Mouse (Mus musculus) ovary, postnatal 36 days (tissue): ENCODE results near the gene Ccl25.

ENCODE experiments used
- DNase-seq: peaks from one replicate; pipeline ENCODE4 v3.0.0; 2022; ENCODE audit warnings: low spot score, mixed read lengths

The Ccl25 gene

DNA sequence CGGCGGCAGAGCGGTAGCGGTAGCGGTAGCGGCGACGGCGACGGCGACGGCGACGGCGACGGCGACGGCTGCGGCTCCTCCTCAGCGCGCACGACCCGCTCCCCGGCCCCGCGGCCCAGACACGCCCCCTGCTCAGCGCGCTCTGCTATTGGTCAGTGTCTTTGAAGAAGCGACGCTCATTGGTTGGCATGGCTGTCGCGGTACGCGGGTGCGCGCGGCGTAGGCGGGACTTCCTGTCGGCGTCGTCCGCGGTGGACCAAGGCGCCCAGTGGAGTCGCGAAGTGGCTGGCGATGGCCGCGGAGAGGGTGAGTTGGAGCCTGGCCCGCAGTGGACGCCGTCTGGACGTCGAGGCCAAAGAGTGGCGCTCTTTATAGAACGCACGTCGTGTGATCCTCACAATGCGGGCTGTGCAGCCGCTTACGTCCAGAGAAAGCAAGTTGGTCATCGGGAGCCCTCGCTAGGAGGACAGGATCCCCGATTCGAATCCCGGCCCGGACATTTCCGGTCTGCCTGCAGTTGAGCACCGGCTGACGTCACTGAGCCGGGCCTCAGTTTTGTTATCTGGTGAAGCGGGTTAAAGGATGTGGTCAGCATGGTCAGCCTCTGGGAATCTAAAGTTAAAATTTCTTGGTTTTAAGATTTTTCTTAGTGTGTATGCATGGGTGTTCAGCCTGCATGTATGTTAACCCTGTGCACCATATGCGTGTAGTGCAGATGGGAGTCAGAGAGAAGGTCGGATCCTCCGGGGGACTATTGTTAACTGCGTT lies at the start of gene Ccl25, which contains the start of gene Elavl1:
Ccl25 (plus strand) TSS at position 228 of the 768 bp plus-strand sequence.
Elavl1 (minus strand) TSS at position 431 of the 768 bp plus-strand sequence.
- DNase-seq, result peak; percentile 97

DNA sequence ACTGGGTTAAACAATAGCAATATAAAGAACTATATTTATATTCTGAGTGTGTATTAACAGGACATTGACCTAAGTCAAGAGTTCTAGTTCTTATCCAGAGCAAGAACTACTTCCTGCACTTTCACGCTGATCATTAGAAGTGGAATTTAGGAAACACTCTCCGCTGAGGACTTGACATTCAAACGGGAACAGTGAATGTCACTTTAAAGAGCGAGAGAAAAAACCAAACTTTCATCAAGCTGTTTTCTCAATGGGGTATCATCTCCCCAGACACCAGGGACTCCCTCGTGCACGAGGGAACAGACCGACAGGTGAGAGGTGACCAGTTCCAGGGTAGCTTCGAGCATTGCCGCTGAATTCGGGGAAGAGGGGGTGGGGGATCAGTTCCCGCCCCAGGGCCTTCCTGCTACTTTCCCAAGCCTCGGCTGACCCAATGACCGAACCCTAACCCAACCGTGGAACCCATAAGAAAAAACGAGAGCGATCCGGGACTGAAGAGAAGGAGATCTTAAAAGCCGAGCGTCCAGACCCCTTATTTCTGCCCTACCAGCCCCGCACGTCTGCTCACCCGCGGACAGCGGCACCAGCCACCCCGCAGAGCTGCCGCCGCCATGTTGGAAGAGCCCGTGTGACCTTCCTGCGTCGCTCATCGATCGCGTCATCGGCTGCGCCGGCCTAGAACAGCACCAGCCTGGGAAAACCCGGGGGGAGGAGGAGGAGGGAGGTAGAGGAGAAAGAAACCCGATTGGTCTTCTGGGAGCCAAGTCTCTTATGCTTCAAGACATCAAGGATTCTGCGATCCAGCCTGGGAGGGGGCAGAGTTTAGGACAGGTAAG lies 49.5 kb upstream of the Ccl25 start, which contains the start of gene Timm44:
Timm44 (minus strand) TSS at position 639 of the 836 bp plus-strand sequence.
- DNase-seq, result peak; percentile 93

DNA sequence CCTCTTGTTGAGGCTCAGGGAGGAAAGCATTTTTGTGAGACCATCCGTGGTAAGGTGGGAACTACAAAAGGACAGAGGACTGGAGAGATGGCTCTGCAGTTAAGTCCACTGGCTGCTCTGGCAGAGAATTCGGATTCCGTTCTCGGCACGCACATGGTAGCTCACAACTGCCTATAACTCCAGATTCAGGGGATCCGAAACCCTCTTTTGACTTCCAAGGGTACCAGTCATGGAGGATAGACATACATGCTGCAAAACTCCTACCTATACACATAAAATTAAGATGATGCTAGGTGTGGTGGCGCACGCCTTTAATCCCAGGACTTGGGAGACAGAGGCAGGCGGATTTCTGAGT lies 48.9 kb upstream of the Ccl25 start:
- no peak for DNase-seq

DNA sequence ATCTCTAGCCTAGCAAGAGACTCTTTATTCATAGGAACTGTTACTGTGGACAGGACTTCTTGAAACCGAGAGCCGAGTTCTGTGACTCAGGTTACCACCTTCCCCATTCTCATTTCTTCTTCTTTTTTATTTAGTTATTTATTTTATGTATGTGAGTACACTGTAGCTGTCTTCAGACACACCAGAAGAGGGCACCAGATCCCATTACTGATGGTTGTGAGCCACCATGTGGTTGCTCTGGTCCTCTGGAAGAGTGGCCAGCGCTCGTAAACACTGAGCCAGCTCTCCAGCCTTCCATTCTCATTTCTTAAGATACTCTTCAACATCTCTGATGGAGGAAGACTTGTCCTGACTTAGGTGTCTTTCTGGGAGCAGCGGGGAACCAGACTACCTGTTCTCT lies 32.3 kb upstream of the Ccl25 start:
- no peak for DNase-seq

DNA sequence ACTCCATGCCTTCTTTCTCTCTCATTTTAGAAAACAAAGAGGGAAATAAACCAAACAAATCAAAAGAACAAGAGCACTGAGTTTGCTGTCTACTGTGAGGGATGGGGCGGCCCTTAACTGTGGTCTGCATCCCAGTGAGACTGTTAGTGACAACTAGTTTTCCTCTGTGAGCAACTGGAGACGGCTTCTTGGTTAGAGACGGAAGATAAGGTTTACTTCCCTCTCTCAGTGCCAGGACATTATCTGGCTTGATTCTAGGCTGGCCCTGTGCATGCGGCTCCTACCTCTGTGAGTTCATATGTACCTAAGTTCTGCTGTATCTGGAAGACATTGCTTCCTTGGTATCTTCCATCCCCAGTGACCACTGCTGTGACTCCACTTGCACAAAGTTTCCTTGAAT lies 27.2 kb upstream of the Ccl25 start:
- no peak for DNase-seq

DNA sequence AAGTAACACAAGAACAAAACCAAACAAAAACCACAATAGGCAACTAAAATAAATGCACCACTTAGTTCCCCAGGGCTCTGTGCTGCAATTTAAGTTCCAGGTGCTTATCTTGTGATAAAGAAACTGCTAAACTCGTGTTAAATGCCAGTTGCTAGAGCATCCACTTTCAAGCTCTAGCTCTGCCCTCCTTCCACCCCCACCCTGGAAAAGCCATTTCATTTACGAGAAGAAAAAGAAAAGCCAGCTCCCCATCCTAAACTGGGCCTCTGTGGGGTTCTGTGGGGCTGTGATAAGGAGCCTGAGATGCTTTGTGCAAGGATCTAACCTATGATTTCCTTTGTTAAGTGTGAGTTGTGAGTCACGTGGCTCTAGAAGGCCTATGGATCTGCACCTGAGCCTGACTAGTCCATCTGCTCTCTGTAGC lies 20.9 kb upstream of the Ccl25 start:
- no peak for DNase-seq

DNA sequence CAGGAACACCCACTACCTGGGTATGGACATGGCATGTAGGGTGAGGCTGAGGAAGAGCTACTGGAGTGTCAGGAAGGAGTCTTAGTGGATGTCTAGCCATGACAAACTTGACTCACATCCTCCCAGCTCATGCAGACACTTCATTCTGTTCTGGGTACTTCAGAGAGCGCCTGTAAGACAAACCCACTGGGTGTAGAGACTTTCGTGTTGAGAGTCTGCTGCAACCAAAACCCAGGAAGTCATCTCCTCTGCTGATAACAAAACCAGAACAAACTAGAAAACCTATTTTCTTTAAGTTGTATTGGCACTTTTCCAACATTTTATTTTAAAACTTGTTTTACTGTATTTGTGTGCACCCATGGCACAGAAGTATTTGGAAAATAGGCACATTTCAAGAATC lies 19.2 kb upstream of the Ccl25 start:
- DNase-seq, result no peak

DNA sequence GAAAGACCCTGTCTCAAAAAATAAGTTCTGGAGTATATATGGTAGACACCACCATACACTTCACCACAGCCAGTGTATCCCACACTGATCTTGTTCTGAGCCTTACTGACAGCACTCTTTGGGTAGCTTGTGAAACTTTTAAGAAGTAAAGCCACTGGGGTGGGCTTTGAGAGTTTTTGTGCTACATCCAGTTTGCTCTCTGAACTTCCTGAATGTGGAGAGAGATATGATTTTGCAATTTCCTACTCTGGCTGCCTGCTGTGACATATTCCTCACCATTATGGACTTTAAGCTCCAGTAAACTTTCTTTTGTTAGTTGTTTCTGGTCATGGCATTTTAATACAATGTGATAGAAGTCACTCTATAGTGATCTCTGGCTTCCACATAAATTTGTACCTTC lies 12.9 kb upstream of the Ccl25 start:
- no peak for DNase-seq

DNA sequence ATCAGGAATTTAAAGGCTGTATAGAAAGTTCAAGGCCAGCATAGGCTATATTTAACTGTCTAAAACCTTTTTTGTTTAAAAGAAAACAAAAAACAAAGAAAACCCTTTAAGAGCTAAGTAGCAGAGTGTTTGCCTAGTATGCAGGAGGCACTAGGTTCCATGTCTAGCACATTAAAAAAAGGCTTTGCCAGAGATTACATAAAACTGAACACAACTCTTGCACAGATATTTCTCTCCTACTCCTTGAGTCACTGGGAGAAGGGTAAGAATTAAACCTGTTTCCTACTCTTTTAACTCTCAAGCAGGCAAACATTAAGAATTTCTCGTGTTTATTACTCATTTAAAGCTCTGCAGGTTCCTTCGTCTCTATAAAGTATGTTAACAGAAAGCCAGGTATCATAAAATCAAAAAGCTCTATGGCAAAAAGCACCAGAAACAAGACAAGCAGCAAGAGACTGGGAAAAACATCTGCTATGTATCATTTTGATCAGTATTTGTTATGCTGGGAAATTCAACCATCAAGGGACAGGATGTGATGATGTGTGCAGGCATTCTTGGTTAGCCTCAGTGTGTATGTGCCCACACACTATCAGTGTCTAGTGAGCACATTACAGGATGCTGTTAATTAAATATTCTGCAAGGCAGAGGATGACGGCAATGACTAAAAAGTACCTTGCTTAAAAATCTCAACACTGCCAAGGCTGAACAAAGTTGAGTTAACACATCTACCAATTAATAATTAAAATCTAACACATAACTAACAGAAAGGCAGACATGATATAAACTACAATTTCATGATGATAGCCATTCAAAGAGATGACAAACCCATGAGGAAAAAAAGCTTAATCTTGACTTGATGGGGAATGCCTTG lies 11.5 kb upstream of the Ccl25 start:
- DNase-seq, result no peak

DNA sequence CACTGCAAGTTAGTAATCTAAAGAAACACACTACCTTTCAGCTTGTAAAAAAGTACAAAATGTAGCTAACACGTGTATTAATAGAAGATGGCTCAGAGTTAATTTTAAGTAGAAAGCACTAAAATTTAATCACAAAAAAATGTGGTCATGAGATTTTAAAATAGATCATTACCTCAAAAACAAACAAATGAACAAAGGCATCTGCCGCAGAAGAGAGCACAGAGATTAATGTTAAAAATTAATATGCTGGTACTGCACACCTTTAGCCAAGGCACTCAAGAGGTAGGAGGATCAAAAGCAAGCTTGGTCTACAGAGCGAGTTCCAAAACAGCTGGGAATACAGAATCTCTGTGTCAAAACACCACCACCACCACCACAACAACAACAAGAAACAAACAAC lies 10.2 kb upstream of the Ccl25 start:
- no peak for DNase-seq

DNA sequence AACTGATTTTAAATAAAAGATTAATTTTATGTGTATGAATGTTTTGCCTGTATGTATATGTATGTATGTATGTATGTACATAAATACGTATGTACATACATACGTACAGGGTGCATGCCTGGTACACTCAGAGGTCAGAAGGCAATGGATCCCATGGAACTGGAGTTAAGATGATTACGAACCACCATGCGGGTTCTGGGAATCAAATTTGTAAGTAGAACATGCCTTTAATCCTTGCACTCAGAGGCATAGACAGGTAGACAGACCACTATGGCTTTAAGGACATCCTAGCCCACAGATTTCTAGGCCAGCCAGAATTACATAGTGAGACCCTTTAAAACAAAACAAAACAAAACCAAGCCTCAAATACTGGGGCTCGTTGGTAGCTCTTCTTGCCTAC lies 6.9 kb upstream of the Ccl25 start:
- no peak for DNase-seq

DNA sequence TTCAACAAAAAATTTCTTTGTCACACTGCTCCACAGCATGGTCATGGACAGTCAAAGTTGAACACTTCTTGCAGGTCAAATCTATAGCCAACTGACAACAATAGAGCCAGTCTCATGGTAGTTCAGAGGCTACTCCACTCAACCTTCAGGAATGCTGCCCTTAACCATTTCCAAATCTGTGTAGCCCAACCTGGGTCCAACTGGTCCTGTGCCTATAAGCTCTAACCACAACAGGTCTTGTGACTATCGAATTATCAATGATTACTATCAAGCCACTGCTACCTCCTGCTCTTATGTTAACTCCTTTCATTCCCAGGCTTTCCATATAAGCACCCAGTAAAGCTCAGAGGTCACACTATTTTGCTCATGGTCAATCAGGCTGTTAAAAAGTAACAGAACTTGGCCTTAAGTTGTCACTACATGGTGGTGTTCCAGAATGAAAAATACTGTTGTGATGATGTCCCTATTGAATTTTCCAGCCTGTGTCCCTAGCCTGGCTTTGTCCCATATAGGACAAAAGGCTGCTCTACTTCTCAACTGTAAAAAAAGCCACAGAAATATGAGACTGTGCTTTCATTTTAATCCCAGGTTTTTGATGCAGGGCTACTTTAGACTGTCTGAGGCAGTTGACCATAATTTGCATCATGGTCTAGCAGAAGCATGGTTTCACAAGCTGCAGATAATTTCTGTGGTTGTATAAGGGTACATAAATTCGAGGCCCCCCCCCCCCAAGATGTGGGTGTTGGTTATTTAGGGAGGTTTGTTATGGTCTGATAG lies 6.0 kb upstream of the Ccl25 start:
- no peak for DNase-seq

DNA sequence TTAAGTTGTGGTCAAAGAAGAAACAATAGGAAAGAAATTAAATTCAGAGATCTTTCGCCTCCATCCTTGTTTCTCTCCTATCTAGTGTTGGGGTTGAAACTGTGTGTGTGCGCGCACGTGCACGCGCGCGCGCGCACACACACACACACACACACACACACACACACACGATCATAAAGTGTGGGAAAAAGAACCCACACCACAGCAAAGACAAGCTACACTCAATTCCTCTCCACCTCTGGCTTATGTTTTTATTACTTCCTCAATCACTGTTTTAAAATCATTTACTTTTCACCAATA lies 5.5 kb upstream of the Ccl25 start:
- DNase-seq, result no peak

DNA sequence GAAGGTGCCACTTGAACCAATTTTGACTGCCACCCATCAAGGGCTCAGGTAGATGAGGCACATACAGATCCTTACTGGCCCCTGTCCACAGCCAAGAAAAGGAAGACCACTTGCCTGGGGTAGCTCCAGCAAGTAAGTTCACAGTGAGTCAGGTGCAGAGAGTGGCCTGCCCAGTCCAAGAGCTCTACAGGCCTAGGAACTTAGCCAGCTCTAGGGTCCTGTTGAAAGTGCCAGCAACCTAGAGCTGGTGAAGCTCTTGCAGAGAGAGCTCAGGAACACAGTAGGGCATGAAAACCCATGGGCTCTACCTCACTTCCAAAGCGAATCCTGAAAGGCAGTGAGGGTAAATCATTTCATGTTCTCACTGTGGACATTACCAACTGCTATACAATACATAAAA lies 4.6 kb upstream of the Ccl25 start:
- no peak for DNase-seq

DNA sequence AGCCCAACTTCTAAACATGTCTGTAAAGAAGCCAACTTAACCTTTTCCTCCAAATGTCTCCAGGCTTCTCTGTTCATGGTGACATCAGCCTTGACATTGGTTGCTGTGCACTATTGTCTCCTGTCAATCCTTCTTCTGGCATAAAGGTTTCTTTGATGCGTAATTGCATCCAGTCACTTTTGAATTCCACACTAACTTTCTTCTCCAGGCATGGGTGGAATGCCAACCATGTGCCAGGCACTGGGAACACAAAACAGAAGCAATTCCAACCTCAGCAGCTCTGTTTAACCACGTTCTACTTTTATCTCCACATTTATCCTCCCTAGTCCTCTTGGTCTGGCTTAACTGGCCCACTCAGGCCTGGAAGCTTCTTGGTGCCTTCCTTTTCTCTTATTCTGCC lies 4.0 kb upstream of the Ccl25 start:
- no peak for DNase-seq

DNA sequence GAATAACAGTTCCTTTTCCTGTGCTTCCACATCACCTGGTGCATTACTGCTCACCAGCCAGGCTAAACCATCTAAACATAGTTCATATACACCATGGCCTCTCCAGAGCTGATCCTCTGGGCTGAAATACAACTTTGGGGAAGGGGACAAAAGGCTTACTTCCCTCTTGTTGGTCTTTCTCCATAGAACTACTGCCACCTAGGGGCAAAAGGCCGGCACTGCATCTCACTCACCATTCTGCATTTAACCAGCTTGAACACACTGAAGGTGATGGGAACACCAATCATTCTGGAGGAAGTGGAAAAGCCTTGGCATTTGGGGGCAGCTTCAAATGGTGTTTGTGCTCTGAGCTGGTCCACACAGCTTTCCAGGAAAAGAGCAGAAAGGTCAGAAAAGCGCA lies 2.5 kb upstream of the Ccl25 start:
- peak; percentile 70 for DNase-seq

DNA sequence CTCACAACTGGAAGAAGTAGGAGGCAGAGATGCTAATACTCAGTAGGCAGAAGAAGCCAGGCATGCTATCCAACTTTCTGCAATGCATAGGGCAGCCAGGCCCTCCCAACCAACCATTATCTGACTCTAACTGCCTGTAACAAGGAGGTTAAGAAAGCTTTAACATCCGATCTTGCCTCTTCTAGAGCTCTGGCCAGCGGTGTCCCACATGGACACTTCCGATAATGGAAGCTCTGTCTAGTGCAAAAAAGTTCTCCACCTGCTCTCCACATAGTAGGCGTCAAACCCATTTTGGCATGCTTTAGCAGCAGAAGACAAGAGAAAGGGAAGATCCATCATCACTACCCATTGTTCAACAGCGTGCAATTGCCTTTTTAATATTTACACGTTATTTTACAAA lies 1.1 kb upstream of the Ccl25 start:
- DNase-seq, result no peak

DNA sequence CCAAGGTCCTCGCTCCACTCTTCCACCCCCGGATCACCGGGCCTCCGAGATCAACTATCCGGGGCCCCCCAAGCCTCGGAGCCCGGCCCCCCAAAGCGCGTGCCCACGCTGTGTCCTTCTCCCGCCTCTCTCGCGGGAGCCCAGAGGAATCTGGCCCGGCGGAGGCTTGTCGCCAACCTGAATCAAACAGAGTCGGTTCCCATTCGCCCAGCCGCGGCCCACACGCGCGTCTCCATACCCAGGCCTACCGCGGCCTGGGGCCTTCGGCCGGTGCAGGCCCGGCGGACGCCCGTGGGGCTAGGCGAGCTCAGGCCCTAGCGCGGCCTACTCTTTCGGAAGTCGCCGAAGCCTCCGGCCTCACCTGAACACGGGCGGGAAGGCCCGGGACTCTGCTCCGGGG lies 485 bp upstream of the Ccl25 start:
- DNase-seq, result no peak

DNA sequence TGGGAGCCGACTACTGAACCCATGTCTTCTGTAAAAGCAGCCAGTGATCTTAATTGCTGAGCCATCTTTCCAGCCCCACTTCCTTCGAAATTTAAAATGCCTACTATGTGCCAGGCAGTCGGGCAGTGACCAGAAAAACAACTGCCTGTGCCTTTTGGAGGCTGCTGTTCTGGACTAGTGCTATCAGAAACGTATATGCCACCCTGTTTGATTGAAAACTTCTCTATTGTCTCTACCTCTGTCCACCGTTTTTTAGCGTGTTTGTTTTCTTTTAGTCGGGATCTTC lies 684 bp downstream of the Ccl25 start:
- DNase-seq, result no peak

DNA sequence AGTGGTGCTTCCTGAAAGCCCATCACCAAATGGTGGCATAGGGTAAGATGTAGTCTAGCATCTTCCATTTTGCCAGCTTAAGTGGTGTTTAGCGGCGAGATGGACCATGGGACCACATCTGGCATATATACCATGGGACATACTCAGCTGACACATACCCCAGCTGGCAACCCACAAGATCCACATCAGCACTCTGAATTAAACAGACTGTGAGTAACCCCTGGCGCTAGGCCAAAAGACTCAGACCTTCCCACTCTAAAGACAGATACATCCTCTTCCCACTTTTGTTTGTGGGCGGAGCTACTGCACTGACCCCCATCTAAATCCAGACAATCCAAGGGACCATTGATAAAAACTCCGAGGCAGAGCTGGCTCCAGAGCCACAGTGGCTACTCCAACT lies 4.0 kb downstream of the Ccl25 start:
- no peak for DNase-seq

DNA sequence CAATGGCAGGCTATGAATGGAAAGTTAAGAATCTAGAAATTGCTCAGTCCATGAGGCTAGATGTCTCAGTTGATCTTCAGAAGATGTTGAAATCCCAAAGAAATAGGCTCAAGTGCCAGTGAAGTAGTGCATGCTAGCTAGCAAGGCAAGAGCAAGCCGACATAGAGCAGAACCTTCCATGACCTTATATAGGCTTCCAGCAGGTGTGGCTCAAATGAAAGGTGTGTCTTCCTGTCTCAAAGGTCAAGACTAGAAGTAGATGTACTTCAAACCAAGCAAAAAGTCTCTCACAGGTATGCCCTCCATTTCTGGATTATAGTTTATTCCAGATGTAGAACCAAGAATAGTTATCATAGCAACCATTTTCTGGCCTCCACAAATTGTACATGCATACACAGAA lies 9.0 kb downstream of the Ccl25 start:
- no peak for DNase-seq

DNA sequence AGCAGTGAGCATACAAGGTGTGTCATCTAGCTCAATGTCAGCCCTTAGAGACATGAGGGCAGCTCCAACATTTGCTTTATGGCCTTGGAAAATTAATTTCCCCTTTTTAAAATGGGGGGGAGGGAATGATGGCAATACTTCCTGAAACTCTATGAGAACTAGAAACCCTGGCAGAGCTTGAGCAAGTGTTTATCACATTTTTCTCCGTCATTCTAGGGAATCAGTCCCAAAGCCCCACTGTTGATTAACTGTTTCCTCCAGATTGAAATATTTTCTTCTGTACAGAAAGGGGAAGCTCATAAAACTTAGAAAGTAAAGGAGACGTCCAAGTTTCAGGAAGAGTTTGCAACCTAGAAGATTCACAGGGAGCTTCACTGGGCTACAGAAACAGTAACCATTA lies 10.7 kb downstream of the Ccl25 start:
- no peak for DNase-seq
